39 mouse cellular contexts compared by ENCODE assay signal in genomic region chr3:92364887-92365286, GRCm38 (mm10). TPM values are rescaled to one million over a fixed set of nuclear protein-coding genes. Genes with fewer than 3 reads are reported as not detected.
"Had no signal": no experiment of that assay in that cellular context is flagged by ENCODE, and none has a peak within 500 bp of the region (broad histone marks: within the 10 kb centered on the region; RNA-seq: fewer than 3 reads in every experiment).

TSS of gene Sprr2f (plus strand) at chr3:92365187.

- H3K27me3 ChIP-seq: limb, embryonic 12.5 days; limb, embryonic 13.5 days; limb, embryonic 15.5 days; liver, embryonic 12.5 days; liver, embryonic 13.5 days; liver, embryonic 15.5 days; lung, embryonic 15.5 days; megakaryocyte, embryonic 14.5 days; midbrain, embryonic 12.5 days; midbrain, embryonic 13.5 days; midbrain, embryonic 15.5 days; neural tube, embryonic 12.5 days; neural tube, embryonic 13.5 days had no signal

- H3K4me2 ChIP-seq: limb, embryonic 12.5 days; limb, embryonic 13.5 days; limb, embryonic 15.5 days; liver, embryonic 11.5 days; liver, embryonic 12.5 days; liver, embryonic 13.5 days; liver, embryonic 15.5 days; lung, embryonic 14.5 days; lung, embryonic 15.5 days; midbrain, embryonic 11.5 days; midbrain, embryonic 12.5 days; midbrain, embryonic 13.5 days; midbrain, embryonic 15.5 days; neural tube, embryonic 12.5 days; neural tube, embryonic 13.5 days had no signal

- H3K36me3 ChIP-seq: limb, embryonic 10.5 days; limb, embryonic 12.5 days; limb, embryonic 13.5 days; limb, embryonic 15.5 days; liver, embryonic 12.5 days; liver, embryonic 13.5 days; liver, embryonic 15.5 days; lung, embryonic 15.5 days; midbrain, embryonic 10.5 days; midbrain, embryonic 12.5 days; midbrain, embryonic 13.5 days; midbrain, embryonic 15.5 days; neural tube, embryonic 12.5 days; neural tube, embryonic 13.5 days had no signal

- H3K9me3 ChIP-seq: limb, embryonic 10.5 days; limb, embryonic 12.5 days; limb, embryonic 13.5 days; limb, embryonic 15.5 days; liver, embryonic 12.5 days; liver, embryonic 13.5 days; liver, embryonic 15.5 days; lung, embryonic 15.5 days; megakaryocyte, embryonic 14.5 days; midbrain, embryonic 10.5 days; midbrain, embryonic 12.5 days; midbrain, embryonic 13.5 days; midbrain, embryonic 15.5 days; neural tube, embryonic 12.5 days; neural tube, embryonic 13.5 days had no signal

- DNase-seq: left cerebral cortex, postnatal 4 days; liver; liver, embryonic 13.5 days; liver, postnatal 0 days; lung, adult 18-20 months; lung, adult 2 months; lung, embryonic 14.5 days; lung, postnatal 10 days; lung, postnatal 14 days; lung, postnatal 36 days; lung, postnatal 4 days; midbrain, embryonic 14.5 days had no signal

- H3K4me3 ChIP-seq: limb, embryonic 10.5 days; limb, embryonic 12.5 days; limb, embryonic 13.5 days; limb, embryonic 15.5 days; liver, embryonic 12.5 days; liver, embryonic 13.5 days; liver, embryonic 15.5 days; lung, embryonic 15.5 days; megakaryocyte, embryonic 14.5 days; midbrain, embryonic 10.5 days; midbrain, embryonic 12.5 days; midbrain, embryonic 13.5 days; midbrain, embryonic 15.5 days; myocyte; neural tube, embryonic 12.5 days; neural tube, embryonic 13.5 days had no signal

- H3K4me1 ChIP-seq: limb, embryonic 10.5 days; limb, embryonic 12.5 days; limb, embryonic 13.5 days; limb, embryonic 15.5 days; liver, embryonic 12.5 days; liver, embryonic 13.5 days; liver, embryonic 15.5 days; lung, embryonic 15.5 days; megakaryocyte, embryonic 14.5 days; midbrain, embryonic 10.5 days; midbrain, embryonic 12.5 days; midbrain, embryonic 13.5 days; midbrain, embryonic 15.5 days; neural tube, embryonic 12.5 days; neural tube, embryonic 13.5 days had no signal

- H3K27ac ChIP-seq: limb, embryonic 10.5 days; limb, embryonic 12.5 days; limb, embryonic 13.5 days; limb, embryonic 15.5 days; liver, embryonic 12.5 days; liver, embryonic 13.5 days; liver, embryonic 14.5 days; liver, embryonic 15.5 days; lung, embryonic 15.5 days; macrophage; midbrain, embryonic 10.5 days; midbrain, embryonic 12.5 days; midbrain, embryonic 13.5 days; midbrain, embryonic 15.5 days; neural tube, embryonic 12.5 days; neural tube, embryonic 13.5 days had no signal

- ATAC-seq: liver, embryonic 12.5 days; liver, postnatal 0 days; lung, postnatal 0 days; midbrain, embryonic 13.5 days; midbrain, embryonic 15.5 days; midbrain, embryonic 16.5 days had no signal

- H3K9ac ChIP-seq: limb, embryonic 12.5 days; limb, embryonic 13.5 days; limb, embryonic 15.5 days; liver, embryonic 12.5 days; liver, embryonic 13.5 days; liver, embryonic 14.5 days; liver, embryonic 15.5 days; liver, postnatal 0 days; lung, embryonic 14.5 days; lung, embryonic 15.5 days; midbrain, embryonic 12.5 days; midbrain, embryonic 13.5 days; midbrain, embryonic 15.5 days; neural tube, embryonic 12.5 days; neural tube, embryonic 13.5 days had no signal

RNA-seq across cellular contexts. Expression of gene Sprr2f, which starts in this region (rescaled TPM):
- polyA plus RNA-seq: limb, embryonic 10.5 days; limb, embryonic 11.5 days; limb, embryonic 12.5 days; limb, embryonic 13.5 days; limb, embryonic 15.5 days; liver, adult 2 months; liver, embryonic 11.5 days; liver, embryonic 12.5 days; liver, embryonic 13.5 days; liver, embryonic 14.5 days; liver, embryonic 15.5 days; liver, embryonic 16.5 days; liver, postnatal 0 days; lung, adult 2 months; lung, embryonic 14.5 days; lung, embryonic 15.5 days; lung, embryonic 16.5 days; lung, postnatal 0 days; macrophage; midbrain, embryonic 10.5 days; midbrain, embryonic 11.5 days; midbrain, embryonic 12.5 days; midbrain, embryonic 13.5 days; midbrain, embryonic 14.5 days; midbrain, embryonic 15.5 days; midbrain, embryonic 16.5 days; midbrain, postnatal 0 days; myocyte; neural tube, embryonic 11.5 days; neural tube, embryonic 12.5 days; neural tube, embryonic 13.5 days had no signal
